In genomic region chr6:29164314-29165244, GRCm38 (mm10) we compare ENCODE assay signal across 8 mouse cellular contexts. TPM values are rescaled to one million over a fixed set of nuclear protein-coding genes. Genes with fewer than 3 reads are reported as not detected.
DNase-seq lines count a peak whose midpoint lies in the region; ATAC-seq lines count a peak whose summit lies in the region.

TSS of gene Rbm28 (minus strand) at chr6:29165006.

- no peak within 1 kb of the TSS for H3K27ac ChIP-seq in embryonic facial prominence, embryonic 12.5 days
- H3K27ac ChIP-seq in limb, embryonic 11.5 days (replicated peaks; ENCODE audit: low read depth, low read length) = no peak within 1 kb of the TSS
- H3K27ac ChIP-seq in midbrain, embryonic 14.5 days (replicated peaks; ENCODE audit: low read depth, low read length) = peak within 1 kb of the TSS; percentile 43

- H3K9me3 ChIP-seq in embryonic facial prominence, embryonic 12.5 days = no peaks in the 10 kb centered on the region
- no peaks in the 10 kb centered on the region for H3K9me3 ChIP-seq in limb, embryonic 11.5 days (ENCODE audit: control insufficient read depth, low read length)
- H3K9me3 ChIP-seq in midbrain, embryonic 14.5 days (ENCODE audit: control insufficient read depth, low read length) = no peaks in the 10 kb centered on the region

- 8% methylated on average over 42 of the region's 42 CpGs for WGBS in embryonic facial prominence, embryonic 12.5 days
- 8% methylated on average over 42 of the region's 42 CpGs for WGBS in limb, embryonic 11.5 days
- WGBS in midbrain, embryonic 14.5 days = 9% methylated on average over 42 of the region's 42 CpGs

- H3K9ac ChIP-seq in embryonic facial prominence, embryonic 12.5 days = peak within 1 kb of the TSS; percentile 81
- peak within 1 kb of the TSS; percentile 67 for H3K9ac ChIP-seq in limb, embryonic 11.5 days (ENCODE audit: low read length)
- peak within 1 kb of the TSS; percentile 75 for H3K9ac ChIP-seq in midbrain, embryonic 14.5 days (replicated peaks; ENCODE audit: low read length)

- peak within 1 kb of the TSS; percentile 91 for H3K4me2 ChIP-seq in embryonic facial prominence, embryonic 12.5 days (replicated peaks)
- H3K4me2 ChIP-seq in limb, embryonic 11.5 days (ENCODE audit: low read depth, severe bottlenecking) = peak within 1 kb of the TSS; percentile 80
- peak within 1 kb of the TSS; percentile 63 for H3K4me2 ChIP-seq in midbrain, embryonic 14.5 days (ENCODE audit: low read length)

- peak within 1 kb of the TSS; percentile 81 for H3K4me3 ChIP-seq in embryonic facial prominence, embryonic 12.5 days
- H3K4me3 ChIP-seq in limb, embryonic 11.5 days (ENCODE audit: low read depth, low read length) = peak within 1 kb of the TSS; percentile 87
- peak within 1 kb of the TSS; percentile 63 for H3K4me3 ChIP-seq in midbrain, embryonic 14.5 days (replicated peaks; ENCODE audit: low read depth, low read length)

- peak; percentile 90 for DNase-seq in 3134 (ENCODE audit: extremely low read depth, insufficient read length, low spot score)
- peak; percentile 74 for DNase-seq in adrenal gland, postnatal 25 days
- DNase-seq in heart, adult 11 months = peak; percentile 98
- peak; percentile 84 for DNase-seq in kidney, adult 18-20 months
- peak; percentile 92 for DNase-seq in limb, embryonic 11.5 days (ENCODE audit: low spot score)
- peak; percentile 94 for DNase-seq in midbrain, embryonic 14.5 days
- peak; percentile 70 to 83 for DNase-seq in spleen, adult 18-20 months

- H3K36me3 ChIP-seq in embryonic facial prominence, embryonic 12.5 days = peaks cover 2% of the 10 kb centered on the region
- H3K36me3 ChIP-seq in limb, embryonic 11.5 days (ENCODE audit: control insufficient read depth, insufficient read depth, low read length) = no peaks in the 10 kb centered on the region
- H3K36me3 ChIP-seq in midbrain, embryonic 14.5 days (ENCODE audit: control insufficient read depth, insufficient read depth, low read length) = peaks cover 6% of the 10 kb centered on the region

- peaks cover 22% of the 10 kb centered on the region for H3K27me3 ChIP-seq in embryonic facial prominence, embryonic 12.5 days
- H3K27me3 ChIP-seq in limb, embryonic 11.5 days (ENCODE audit: control insufficient read depth, insufficient read depth, low read length) = peaks cover 10% of the 10 kb centered on the region
- H3K27me3 ChIP-seq in midbrain, embryonic 14.5 days (ENCODE audit: control insufficient read depth, insufficient read depth, low read length) = peaks cover 14% of the 10 kb centered on the region

- peak; percentile 81 for ATAC-seq in embryonic facial prominence, embryonic 12.5 days (ENCODE audit: insufficient number of reproducible peaks, insufficient read depth, low FRiP score, low TSS enrichment)
- ATAC-seq in limb, embryonic 11.5 days (ENCODE audit: insufficient number of reproducible peaks, low FRiP score, low TSS enrichment, low read depth) = peak; percentile 67
- ATAC-seq in midbrain, embryonic 14.5 days (ENCODE audit: low FRiP score, low TSS enrichment) = peak; percentile 77

- H3K4me1 ChIP-seq in embryonic facial prominence, embryonic 12.5 days = peaks cover 10% of the 10 kb centered on the region
- H3K4me1 ChIP-seq in limb, embryonic 11.5 days (ENCODE audit: control insufficient read depth, insufficient read depth, low read length) = 0 out of 2 replicates have a peak, but pooled peaks cover 3% of the 10 kb centered on the region
- H3K4me1 ChIP-seq in midbrain, embryonic 14.5 days (ENCODE audit: control insufficient read depth, insufficient read depth, low read length) = peaks cover 8% of the 10 kb centered on the region

RNA-seq across cellular contexts. Expression of gene Rbm28, which starts in this region (rescaled TPM):
- 33.1 and 34.2 TPM in 2 replicates for total RNA-seq in adrenal gland, postnatal 25 days (2021)
- 54.9 and 57.4 TPM in 2 replicates for polyA plus RNA-seq in embryonic facial prominence, embryonic 12.5 days (2016; fragmentation: Nextera tagmentation; extraction: Ambion mirVana)
- polyA plus RNA-seq in limb, embryonic 11.5 days (2014; fragmentation: Nextera tagmentation; extraction: Ambion mirVana) = 70.3 and 74.9 TPM in 2 replicates
- 36.9 and 47.6 TPM in 2 replicates for polyA plus RNA-seq in midbrain, embryonic 14.5 days (2014; fragmentation: Nextera tagmentation; extraction: Ambion mirVana)
